Mouse (Mus musculus) cerebellum, postnatal 36 days (tissue): ENCODE data around the gene Usp19.

ENCODE experiments used
- DNase-seq, 2 experiments: peaks; one replicate each; pipeline ENCODE4 v3.0.0; 2021 to 2022; ENCODE audit warnings: mixed read lengths in 2 of 2

Gene Usp19

DNA sequence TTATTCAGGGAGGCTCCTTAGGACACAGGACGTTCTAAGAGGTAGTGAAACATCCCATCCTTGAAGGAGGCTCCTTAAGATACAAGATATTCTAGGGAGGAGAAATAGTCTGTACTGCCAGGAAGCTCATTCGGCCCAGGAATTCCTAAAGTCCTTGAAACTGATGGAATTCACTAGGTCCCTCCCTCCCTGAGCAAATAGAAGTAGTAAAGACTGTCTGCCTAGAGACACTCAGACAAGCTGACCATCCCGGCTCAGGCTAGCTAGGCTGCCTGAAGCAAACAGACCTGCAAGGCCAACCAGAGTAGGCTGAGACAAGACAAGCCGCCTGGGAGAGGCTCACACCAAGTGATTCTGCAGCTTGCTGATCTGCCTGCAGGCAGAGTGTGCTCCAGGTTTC lies 20.6 kb upstream of the Usp19 start:
- no peak for DNase-seq

DNA sequence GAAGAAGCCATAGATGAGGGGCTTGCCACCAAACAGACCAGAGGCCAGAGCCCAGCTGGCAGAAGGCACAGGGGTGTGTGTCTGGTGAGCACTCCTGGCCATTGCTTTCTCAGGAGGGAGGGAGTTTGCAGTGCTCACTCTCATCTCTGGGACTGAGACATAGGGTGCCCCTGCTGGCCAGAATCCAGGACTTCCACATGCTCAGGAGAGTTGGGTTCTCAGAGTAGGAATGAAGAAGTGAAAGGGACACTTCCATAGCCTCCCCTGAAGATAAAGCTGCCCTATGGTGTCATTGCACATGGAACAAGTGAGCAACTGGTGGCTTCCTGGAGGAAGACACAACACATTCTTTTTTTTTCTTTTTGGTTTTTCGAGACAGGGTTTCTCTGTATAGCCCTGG lies 15.9 kb upstream of the Usp19 start:
- no peak for DNase-seq

DNA sequence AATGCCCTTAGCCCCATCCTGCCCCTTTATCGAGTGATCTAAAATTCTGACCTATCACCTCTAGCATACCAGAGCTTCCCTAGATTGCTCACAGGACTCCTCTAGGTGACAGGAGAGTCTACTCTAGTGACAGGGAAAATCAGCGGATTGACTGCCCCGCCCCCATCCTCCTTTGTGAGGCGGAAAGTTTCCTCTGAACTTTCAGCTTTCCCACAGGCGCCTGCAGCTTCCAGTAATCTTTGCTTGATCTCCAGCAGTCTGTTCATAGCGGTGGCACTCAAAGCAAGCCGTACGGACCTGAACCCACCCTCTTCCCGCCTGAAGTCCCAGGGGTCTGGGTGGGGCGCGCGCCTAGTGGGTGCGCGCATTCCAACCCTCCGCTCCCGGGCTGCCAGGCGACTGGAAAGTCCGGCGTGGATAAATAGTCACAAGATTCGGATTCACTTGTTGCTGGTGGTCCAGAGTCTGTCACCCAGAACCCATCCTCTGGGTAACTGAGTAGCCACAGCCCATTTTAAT lies 11.7 kb upstream of the Usp19 start:
- DNase-seq: no peak

DNA sequence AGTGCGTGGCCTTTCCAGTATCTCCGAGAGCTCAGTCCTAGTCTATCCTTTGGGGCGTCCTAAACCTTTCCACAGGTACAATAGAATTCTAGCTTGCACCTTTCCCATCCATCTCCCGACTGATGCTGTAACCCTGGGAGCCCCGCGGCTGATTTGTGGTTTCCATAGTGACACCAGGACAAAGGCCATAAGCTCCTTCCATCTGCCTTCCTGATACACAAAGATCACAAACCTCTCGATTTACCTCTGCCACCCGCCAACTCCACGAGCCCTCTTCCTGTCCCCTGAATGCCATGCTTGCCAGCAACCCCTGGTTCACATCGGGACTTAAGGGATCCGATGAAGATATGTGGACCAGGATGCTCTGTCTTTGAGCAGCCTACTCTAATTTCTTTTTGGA lies 11.2 kb upstream of the Usp19 start:
- no peak for DNase-seq

- DNase-seq: no peak
Observed at GRCm38 (mm10) chr9:108479721-108480351, 10.6 kb upstream of the Usp19 start, which contains the start of gene Lamb2. TSS of gene Lamb2 (plus strand) at chr9:108479736.

- no peak for DNase-seq
Observed at GRCm38 (mm10) chr9:108480813-108481519, 9.4 kb upstream of the Usp19 start.

DNA sequence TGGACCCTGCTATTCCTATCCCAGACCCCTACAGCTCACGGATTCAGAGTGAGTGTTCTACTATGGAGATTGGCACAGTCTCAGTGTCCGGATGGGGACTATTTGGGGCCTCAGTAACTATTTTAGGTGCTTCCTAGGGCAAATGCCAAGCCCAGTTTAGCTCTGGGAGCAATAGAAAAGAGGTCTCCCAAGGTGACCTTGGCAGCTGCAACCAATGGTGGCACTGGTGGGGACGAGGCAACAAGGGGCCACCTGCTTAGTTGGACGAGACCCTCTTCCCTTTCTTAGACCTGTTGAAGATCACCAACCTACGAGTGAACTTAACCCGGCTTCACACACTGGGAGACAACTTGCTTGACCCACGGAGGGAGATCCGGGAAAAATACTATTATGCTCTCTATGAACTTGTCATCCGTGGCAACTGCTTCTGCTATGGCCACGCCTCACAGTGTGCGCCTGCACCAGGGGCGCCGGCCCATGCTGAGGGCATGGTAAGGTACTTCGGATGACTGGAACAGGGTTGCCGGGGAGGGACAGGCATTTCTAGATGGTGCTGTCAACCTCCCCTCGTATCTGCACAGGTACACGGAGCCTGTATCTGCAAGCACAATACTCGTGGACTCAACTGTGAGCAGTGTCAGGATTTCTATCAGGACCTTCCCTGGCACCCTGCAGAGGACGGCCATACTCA lies 8.7 kb upstream of the Usp19 start:
- no peak for DNase-seq

- no peak for DNase-seq
Observed at GRCm38 (mm10) chr9:108483051-108483790, 7.2 kb upstream of the Usp19 start.

DNA sequence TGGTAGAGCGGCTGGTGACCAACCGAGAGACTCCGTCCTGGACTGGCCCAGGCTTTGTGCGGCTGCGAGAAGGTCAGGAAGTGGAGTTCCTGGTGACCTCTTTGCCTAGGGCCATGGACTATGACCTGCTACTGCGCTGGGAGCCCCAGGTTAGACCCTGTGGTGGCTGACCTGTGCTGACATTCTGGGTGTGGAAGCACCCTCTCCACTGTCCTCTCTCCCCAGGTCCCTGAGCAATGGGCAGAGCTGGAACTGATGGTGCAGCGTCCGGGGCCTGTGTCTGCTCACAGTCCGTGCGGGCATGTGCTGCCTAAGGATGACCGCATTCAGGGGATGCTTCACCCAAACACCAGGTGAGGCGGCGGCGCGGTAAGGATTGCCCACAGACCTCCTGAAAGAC lies 6.4 kb upstream of the Usp19 start:
- no peak for DNase-seq

- DNase-seq: no peak
Observed at GRCm38 (mm10) chr9:108485301-108485875, 5.0 kb upstream of the Usp19 start.

GRCm38 (mm10) chr9:108486973-108487530 lies 3.4 kb upstream of the Usp19 start:
- DNase-seq: no peak

DNA sequence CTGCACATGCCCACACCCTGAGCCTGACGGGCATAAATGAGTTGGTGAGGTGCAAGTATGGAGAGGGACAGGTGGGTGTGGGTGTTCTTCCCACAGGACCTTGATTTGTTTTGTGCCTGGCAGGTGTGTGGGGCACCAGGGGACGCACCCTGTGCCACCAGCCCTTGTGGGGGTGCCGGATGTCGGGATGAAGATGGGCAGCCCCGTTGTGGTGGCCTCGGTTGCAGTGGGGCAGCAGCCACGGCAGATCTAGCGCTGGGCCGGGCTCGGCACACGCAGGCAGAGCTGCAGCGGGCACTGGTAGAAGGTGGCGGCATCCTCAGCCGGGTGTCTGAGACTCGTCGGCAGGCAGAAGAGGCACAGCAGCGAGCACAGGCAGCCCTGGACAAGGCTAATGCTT lies 2.0 kb upstream of the Usp19 start:
- DNase-seq: no peak

GRCm38 (mm10) chr9:108489215-108489614 lies 1.2 kb upstream of the Usp19 start:
- DNase-seq: no peak

- no peak for DNase-seq
Observed at GRCm38 (mm10) chr9:108489702-108490558, 472 bp upstream of the Usp19 start.

GRCm38 (mm10) chr9:108491286-108491580 lies 831 bp downstream of the Usp19 start:
- no peak for DNase-seq

DNA sequence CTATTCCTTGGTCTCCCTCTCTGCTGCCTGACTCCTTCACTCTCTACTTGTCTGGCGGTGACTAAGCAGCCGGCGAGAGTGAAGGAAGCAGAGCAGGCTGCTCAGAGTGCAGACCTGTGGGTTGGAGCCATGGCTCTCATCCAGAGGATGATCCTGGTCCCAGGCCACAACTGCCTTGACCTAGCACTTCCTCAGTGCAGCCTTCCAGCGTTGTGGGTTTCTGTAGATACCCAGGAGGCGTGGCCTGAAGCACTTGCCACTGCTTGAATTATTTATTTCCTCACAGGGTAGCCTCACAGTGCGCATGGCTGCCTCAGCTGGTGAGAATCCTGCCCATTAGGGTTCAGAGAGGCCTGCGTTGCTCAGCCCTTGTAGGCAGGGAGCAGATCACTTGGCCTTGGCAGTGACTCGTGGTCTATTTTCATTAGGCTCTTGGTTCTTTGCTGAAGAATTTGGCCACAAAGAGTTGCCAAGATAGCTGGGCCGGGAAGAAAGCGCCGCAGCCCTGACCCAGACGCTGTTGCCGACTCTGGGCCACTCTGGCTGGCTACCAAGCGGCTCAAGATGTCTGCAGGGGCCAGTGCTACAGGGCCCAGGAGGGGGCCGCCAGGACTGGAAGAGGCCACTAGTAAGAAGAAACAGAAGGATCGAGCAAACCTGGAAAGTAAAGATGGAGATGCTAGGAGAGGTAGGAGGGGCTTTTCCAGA lies 1.8 kb downstream of the Usp19 start:
- DNase-seq: no peak

DNA sequence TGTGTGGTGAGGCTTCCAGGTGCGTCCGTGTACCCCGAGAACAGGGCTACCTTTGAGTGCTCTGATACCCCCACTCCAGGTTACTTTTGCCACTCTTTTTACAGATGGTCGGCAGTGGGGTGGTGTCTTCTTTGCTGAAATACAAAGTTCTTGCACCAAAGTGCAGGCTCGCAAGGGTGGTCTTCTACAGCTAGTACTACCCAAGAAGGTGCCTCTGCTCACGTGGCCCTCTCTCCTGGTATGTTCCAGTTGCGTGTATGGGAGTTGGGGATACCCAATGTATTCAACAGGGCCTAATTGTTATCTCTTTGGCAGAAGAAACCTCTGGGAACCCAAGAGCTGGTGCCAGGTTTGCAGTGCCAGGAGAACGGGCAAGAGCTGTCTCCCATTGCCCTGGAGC lies 2.8 kb downstream of the Usp19 start:
- no peak for DNase-seq

DNA sequence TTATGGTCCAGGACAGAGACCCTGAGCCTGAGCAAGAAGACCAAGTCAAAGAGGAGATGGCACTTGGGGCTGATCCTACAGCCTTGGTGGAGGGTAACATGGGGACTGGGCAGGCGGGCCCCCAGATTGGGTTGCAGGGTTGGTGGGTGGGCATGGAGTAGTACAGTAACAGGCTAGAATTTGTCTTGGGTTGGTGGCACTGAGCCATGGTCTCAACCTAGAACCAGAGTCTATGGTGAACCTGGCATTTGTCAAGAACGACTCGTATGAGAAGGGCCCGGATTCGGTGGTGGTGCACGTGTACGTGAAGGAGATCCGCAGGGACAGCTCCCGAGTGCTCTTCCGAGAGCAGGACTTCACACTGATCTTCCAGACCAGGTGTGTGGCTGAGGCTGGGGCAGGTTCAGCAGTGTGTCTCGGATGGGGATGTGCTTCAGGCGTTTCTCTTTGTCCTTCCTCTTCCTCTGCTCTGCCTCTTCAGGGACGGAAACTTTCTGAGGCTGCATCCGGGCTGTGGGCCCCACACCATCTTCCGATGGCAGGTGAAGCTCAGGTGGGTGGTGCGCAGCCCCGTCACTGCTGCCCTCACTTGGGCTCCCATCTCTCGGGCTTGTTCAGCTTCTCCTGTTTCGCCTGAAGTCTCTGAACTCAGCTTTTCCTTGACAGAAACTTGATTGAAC lies 3.9 kb downstream of the Usp19 start:
- no peak for DNase-seq

GRCm38 (mm10) chr9:108494905-108495304 lies 4.5 kb downstream of the Usp19 start:
- no peak for DNase-seq

- no peak for DNase-seq
Observed at GRCm38 (mm10) chr9:108499231-108499630, 8.8 kb downstream of the Usp19 start.
